24 mouse cellular contexts compared by ENCODE assay signal in genomic region chr12:39685399-39685798, GRCm38 (mm10).
"Had no signal": no experiment of that assay in that cellular context is flagged by ENCODE, and none has a peak within 500 bp of the region (broad histone marks: within the 10 kb centered on the region; RNA-seq: fewer than 3 reads in every experiment).

No protein-coding gene starts in this region.

- ATAC-seq: liver, postnatal 0 days; lung, postnatal 0 days; midbrain, embryonic 15.5 days had no signal

- H3K4me3 ChIP-seq: left cerebral cortex, adult 2 months; limb, embryonic 12.5 days; limb, embryonic 15.5 days; midbrain, embryonic 12.5 days; midbrain, embryonic 15.5 days; neural tube, embryonic 12.5 days; neural tube, embryonic 15.5 days; stomach, embryonic 15.5 days had no signal

- H3K36me3 ChIP-seq: limb, embryonic 12.5 days; limb, embryonic 15.5 days; midbrain, embryonic 12.5 days; midbrain, embryonic 15.5 days; neural tube, embryonic 12.5 days; neural tube, embryonic 15.5 days; stomach, embryonic 15.5 days had no signal

- H3K4me2 ChIP-seq: limb, embryonic 12.5 days; limb, embryonic 15.5 days; liver, embryonic 11.5 days; lung, embryonic 14.5 days; midbrain, embryonic 12.5 days; midbrain, embryonic 15.5 days; neural tube, embryonic 12.5 days; neural tube, embryonic 15.5 days; stomach, embryonic 15.5 days had no signal

- H3K27ac ChIP-seq: kidney, postnatal 0 days; left cerebral cortex, adult 2 months; limb, embryonic 12.5 days; limb, embryonic 15.5 days; liver, embryonic 14.5 days; macrophage; midbrain, embryonic 12.5 days; midbrain, embryonic 15.5 days; neural tube, embryonic 12.5 days; neural tube, embryonic 15.5 days; stomach, embryonic 15.5 days had no signal

- H3K27me3 ChIP-seq: limb, embryonic 12.5 days; limb, embryonic 15.5 days; midbrain, embryonic 12.5 days; midbrain, embryonic 15.5 days; neural tube, embryonic 12.5 days; neural tube, embryonic 15.5 days; stomach, embryonic 15.5 days had no signal

- H3K4me1 ChIP-seq: limb, embryonic 12.5 days; limb, embryonic 15.5 days; midbrain, embryonic 12.5 days; midbrain, embryonic 15.5 days; neural tube, embryonic 12.5 days; neural tube, embryonic 15.5 days; stomach, embryonic 15.5 days had no signal

- H3K9ac ChIP-seq: limb, embryonic 12.5 days; limb, embryonic 15.5 days; liver, embryonic 14.5 days; liver, postnatal 0 days; lung, embryonic 14.5 days; midbrain, embryonic 12.5 days; midbrain, embryonic 15.5 days; neural tube, embryonic 12.5 days; neural tube, embryonic 15.5 days; stomach, embryonic 15.5 days had no signal

- DNase-seq: kidney, adult 2 months; kidney, postnatal 36 days; left cerebral cortex, postnatal 4 days; liver, postnatal 0 days; lung, embryonic 14.5 days; right cerebral cortex, adult 18-20 months; right cerebral cortex, postnatal 14 days; spleen, adult 18-20 months; thymus, adult 2 months; thymus, postnatal 14 days; thymus, postnatal 4 days had no signal

- H3K9me3 ChIP-seq: limb, embryonic 12.5 days; limb, embryonic 15.5 days; midbrain, embryonic 12.5 days; midbrain, embryonic 15.5 days; neural tube, embryonic 12.5 days; neural tube, embryonic 15.5 days; stomach, embryonic 15.5 days had no signal
